Mouse (Mus musculus) naive thymus-derived CD4-positive, alpha-beta T cell, adult 2 months (primary cell): ENCODE measurements around the gene Lbhd2.

ENCODE experiments used
- DNase-seq: peaks from one replicate; pipeline ENCODE4 v3.0.0-alpha.2; 2011; ENCODE audit warnings: low read depth

Lbhd2 gene

GRCm38 (mm10) chr12:111430868-111431817, 24.5 kb downstream of the Lbhd2 start:
- DNase-seq, result no peak

GRCm38 (mm10) chr12:111432097-111432496, 25.5 kb downstream of the Lbhd2 start:
- no peak for DNase-seq

GRCm38 (mm10) chr12:111432751-111433331, 26.2 kb downstream of the Lbhd2 start:
- DNase-seq, result no peak

GRCm38 (mm10) chr12:111434164-111434744, 27.6 kb downstream of the Lbhd2 start:
- DNase-seq, result no peak

GRCm38 (mm10) chr12:111434745-111435327, 28.2 kb downstream of the Lbhd2 start:
- DNase-seq, result no peak

- no peak for DNase-seq
These were observed 29.6 kb downstream of the Lbhd2 start for GRCm38 (mm10) chr12:111436170-111436569.

GRCm38 (mm10) chr12:111436640-111437039, 30.0 kb downstream of the Lbhd2 start:
- no peak for DNase-seq

- no peak for DNase-seq
These were observed 30.8 kb downstream of the Lbhd2 start for GRCm38 (mm10) chr12:111437222-111437900.

- no peak for DNase-seq
These were observed 32.2 kb downstream of the Lbhd2 start for GRCm38 (mm10) chr12:111438850-111439249.

- DNase-seq, result no peak
These were observed 34.2 kb downstream of the Lbhd2 start for GRCm38 (mm10) chr12:111440701-111441373.

GRCm38 (mm10) chr12:111441523-111441922, 34.9 kb downstream of the Lbhd2 start:
- DNase-seq, result no peak

- peak; percentile 9 for DNase-seq
These were observed 35.9 kb downstream of the Lbhd2 start, which contains the start of gene Tnfaip2 for GRCm38 (mm10) chr12:111442309-111443010. Tnfaip2 (plus strand) TSS chr12:111442469.

- DNase-seq, result no peak
These were observed 36.6 kb downstream of the Lbhd2 start for GRCm38 (mm10) chr12:111443011-111443870.

- DNase-seq, result no peak
These were observed 37.6 kb downstream of the Lbhd2 start for GRCm38 (mm10) chr12:111443921-111444831.

GRCm38 (mm10) chr12:111445161-111445889, 38.7 kb downstream of the Lbhd2 start:
- no peak for DNase-seq

- DNase-seq, result no peak
These were observed 39.4 kb downstream of the Lbhd2 start for GRCm38 (mm10) chr12:111445890-111446613.

GRCm38 (mm10) chr12:111446745-111447144, 40.1 kb downstream of the Lbhd2 start:
- no peak for DNase-seq
